Mouse (Mus musculus) forebrain, embryonic 14.5 days (tissue): ENCODE measurements around the gene Mterf2. TPM values are rescaled to one million over a fixed set of nuclear protein-coding genes. Genes with fewer than 3 reads are reported as not detected.
A peak's percentile ranks its signal among the peaks of the same experiment; 100 is the strongest.

Experiments used
- ATAC-seq: fragments of 200-750 bp; cut with Nextera tagmentation; 2 replicates; pipeline ENCODE4 v1.8.0; 2017; ENCODE audit warnings: mild to moderate bottlenecking, moderate library complexity
- DNase-seq: peaks from one replicate; pipeline ENCODE4 v3.0.0-alpha.2; 2015; ENCODE audit warnings: low spot score
- H3K27ac ChIP-seq: fragments of 300-500 bp; sonication (generic); 2 replicates; pipeline ENCODE4 v1.5.1; 2014; ENCODE audit warnings: low read depth, mild to moderate bottlenecking, control low read depth, low read length, moderate library complexity
- H3K27me3 ChIP-seq: fragments of 300-500 bp; sonication (generic); replicated peaks from 2 replicates; pipeline ENCODE4 v1.6.1; 2014; ENCODE audit warnings: low read length, control low read depth, mixed read lengths; ENCODE audit not compliant: control insufficient read depth, insufficient read depth
- H3K36me3 ChIP-seq: fragments of 300-500 bp; sonication (generic); 2 replicates; pipeline ENCODE4 v1.6.1; 2014; ENCODE audit warnings: low read length, control low read depth; ENCODE audit not compliant: control insufficient read depth, insufficient read depth
- H3K4me1 ChIP-seq: fragments of 300-500 bp; sonication (generic); 2 replicates; pipeline ENCODE4 v1.6.1; 2014; ENCODE audit warnings: antibody characterized with exemption, low read length, control low read depth; ENCODE audit not compliant: control insufficient read depth, insufficient read depth
- H3K4me2 ChIP-seq: fragments of 300-500 bp; sonication (generic); 2 replicates; pipeline ENCODE4 v1.6.1; 2014; ENCODE audit warnings: mild to moderate bottlenecking, control low read depth, low read length
- H3K4me3 ChIP-seq: fragments of 300-500 bp; sonication (generic); 2 replicates; pipeline ENCODE4 v1.5.1; 2014; ENCODE audit warnings: low read depth, low read length, control low read depth
- H3K9ac ChIP-seq: fragments of 300-500 bp; sonication (generic); 2 replicates; pipeline ENCODE4 v1.6.1; 2014; ENCODE audit warnings: mild to moderate bottlenecking, low read length, control low read depth, moderate library complexity
- H3K9me3 ChIP-seq: fragments of 300-500 bp; sonication (generic); replicated peaks from 2 replicates; pipeline ENCODE4 v1.6.1; 2016; ENCODE audit warnings: low read length, control low read depth, mixed read lengths; ENCODE audit not compliant: control insufficient read depth
- WGBS: fragments of 180-500 bp; shearing (Covaris S2); extraction: QIAGEN DNeasy Blood & Tissue Kit; methylation state at CpG from one replicate; pipeline ENCODE4 v1.1.7; 2014; 5-methylcytosine and 5-hydroxymethylcytosine counted together
- polyA plus RNA-seq: library from polyadenylated mRNA; unstranded; fragments of >200 nt; fragmentation: Nextera tagmentation; extraction: Ambion mirVana; gene quantifications from 2 replicates; pipeline ENCODE4 v1.2.1, GENCODE M21; 2014

Gene Mterf2
- 31.3 and 34.9 TPM in 2 replicates for polyA plus RNA-seq

DNA sequence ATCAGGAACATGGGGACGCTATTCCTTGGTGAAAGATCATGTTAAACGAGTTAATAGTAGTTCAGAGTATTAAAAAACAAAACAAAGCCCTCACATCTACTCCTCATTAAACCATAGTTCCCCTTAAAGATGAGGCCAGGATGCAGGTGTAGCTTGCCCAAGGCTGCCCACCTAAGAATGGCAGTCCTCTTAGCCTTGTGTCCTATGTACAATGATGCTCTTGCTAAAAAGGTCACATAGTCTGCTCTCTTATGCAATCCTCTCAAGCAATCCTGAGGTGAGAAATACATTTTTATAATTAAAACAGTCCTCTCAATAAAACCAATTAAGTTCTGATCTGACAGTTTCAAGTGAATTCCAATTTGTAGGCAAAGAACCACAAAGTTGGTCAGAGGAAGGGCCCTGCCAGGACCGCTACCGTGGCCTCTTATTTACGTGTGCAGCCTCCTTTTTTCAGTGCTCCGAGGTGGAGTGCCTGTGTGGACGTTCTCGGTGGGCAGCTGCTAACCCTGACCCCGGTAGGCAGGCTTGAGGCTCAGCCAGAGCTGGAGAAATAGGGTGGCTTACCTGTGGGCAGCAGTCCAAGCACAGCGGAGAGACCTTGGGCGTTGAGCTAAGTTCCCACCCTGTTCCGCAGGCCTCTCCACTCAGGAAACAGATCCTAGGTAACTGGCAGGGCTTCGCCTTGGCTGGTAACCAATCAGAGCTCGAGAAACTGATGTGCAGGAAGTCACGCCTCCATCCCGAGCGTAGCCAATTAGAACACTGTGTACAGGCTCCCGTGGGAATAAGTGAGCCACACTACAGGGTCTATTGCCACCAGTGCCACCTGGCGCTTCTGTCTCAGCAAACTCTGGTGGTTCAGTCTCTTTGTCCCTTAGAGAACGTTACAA lies at the start of gene Mterf2:
Gene Mterf2 (minus strand): TSS at position 633 of the 893 bp plus-strand sequence.
- no peaks in the 10 kb centered on the region for H3K9me3 ChIP-seq
- peaks cover 10% of the 10 kb centered on the region for H3K4me1 ChIP-seq
- H3K36me3 ChIP-seq, result peaks cover 16% of the 10 kb centered on the region; the same call in 1 of the 2 replicates
- peak within 1 kb of the TSS; percentile 72 for H3K4me2 ChIP-seq
- H3K27me3 ChIP-seq, result no peaks in the 10 kb centered on the region
- peak; percentile 100 for ATAC-seq
- H3K9ac ChIP-seq, result peak within 1 kb of the TSS; percentile 75
- peak within 1 kb of the TSS; percentile 58 for H3K4me3 ChIP-seq
- WGBS, result 7% methylated on average over 20 of the region's 20 CpGs
- H3K27ac ChIP-seq, result 0 out of 2 replicates have a peak within 1 kb of the TSS, but pooled peaks have one; percentile 14
- DNase-seq, result peak; percentile 100

DNA sequence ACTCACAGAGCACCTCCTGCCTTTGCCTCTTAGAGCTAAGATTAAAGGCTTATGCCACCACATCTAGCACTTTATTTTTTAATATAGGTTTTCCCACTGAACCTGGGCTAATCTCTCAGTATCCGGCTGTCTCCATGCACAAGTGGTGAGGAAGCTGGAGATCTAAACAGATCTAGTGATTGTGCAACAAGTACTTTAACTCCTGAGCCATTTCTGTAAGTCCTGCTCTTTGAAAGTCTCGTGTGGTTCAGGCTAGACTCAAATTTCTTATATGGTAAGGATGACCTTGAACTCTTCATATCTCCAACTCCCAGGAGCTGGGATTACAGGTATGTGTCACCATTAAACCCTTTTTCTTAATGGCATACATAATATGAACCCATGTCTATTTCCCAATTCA lies 48.8 kb upstream of the Mterf2 start:
- no peak for ATAC-seq
- no peaks in the 10 kb centered on the region for H3K27me3 ChIP-seq
- no peaks in the 10 kb centered on the region for H3K36me3 ChIP-seq
- H3K4me3 ChIP-seq, result no peak overlapping the region
- no peak overlapping the region for H3K27ac ChIP-seq
- H3K4me2 ChIP-seq, result no peak overlapping the region
- WGBS, result 76% methylated on average over 2 of the region's 2 CpGs
- no peaks in the 10 kb centered on the region for H3K9me3 ChIP-seq
- DNase-seq, result no peak
- no peaks in the 10 kb centered on the region for H3K4me1 ChIP-seq
- no peak overlapping the region for H3K9ac ChIP-seq

DNA sequence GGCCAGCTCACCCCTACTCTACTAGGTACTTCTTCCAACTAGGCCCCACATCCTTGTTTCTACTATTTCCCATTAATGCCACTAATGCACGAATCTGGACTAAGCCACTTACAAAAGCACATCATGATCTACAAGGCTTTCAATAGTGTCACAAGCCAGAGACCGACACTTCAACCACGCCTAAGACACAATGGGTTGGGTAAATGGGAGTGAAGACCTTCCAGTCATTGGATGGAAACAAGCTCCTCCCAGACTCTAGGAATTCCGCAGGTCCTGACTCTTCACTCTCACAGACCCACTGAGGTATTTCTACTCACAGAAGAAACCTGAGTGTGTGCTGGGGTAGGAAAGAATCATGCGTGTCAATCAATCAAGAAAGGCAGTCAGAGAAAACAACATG lies 37.5 kb upstream of the Mterf2 start:
- 82% methylated on average over 5 of the region's 5 CpGs for WGBS
- ATAC-seq (no peak), DNase-seq (no peak)
- Histone ChIP-seq H3K4me3 (no peak overlapping the region), H3K9me3 (no peaks in the 10 kb centered on the region), H3K27me3 (no peaks in the 10 kb centered on the region), H3K4me1 (no peaks in the 10 kb centered on the region), H3K27ac (no peak overlapping the region), H3K4me2 (no peak overlapping the region), H3K9ac (no peak overlapping the region), H3K36me3 (no peaks in the 10 kb centered on the region)

DNA sequence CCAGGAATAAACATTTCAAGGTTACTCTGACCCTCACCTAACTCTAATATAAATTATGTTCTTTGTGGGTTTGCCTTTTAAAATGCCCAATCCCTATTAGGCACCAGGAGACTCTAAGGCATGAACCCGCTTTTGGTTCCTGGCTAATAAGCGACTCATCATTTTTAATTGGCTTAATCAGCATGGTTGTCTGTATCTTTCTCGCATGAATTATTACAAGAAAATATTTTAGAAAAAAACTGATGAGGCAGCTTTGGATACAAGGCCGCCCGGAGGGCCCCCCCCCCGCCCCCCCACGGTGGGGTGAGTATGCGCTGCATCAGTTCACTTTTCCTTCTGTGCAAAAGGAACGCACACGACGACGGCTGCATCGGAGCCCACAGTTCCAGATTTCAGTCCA lies 37.0 kb upstream of the Mterf2 start:
- Histone ChIP-seq H3K4me3 (no peak overlapping the region), H3K27ac (no peak overlapping the region), H3K36me3 (no peaks in the 10 kb centered on the region), H3K9me3 (no peaks in the 10 kb centered on the region), H3K9ac (no peak overlapping the region), H3K27me3 (no peaks in the 10 kb centered on the region), H3K4me1 (no peaks in the 10 kb centered on the region), H3K4me2 (no peak overlapping the region)
- no peak for DNase-seq
- ATAC-seq, result no peak
- WGBS, result 86% methylated on average over 13 of the region's 13 CpGs

DNA sequence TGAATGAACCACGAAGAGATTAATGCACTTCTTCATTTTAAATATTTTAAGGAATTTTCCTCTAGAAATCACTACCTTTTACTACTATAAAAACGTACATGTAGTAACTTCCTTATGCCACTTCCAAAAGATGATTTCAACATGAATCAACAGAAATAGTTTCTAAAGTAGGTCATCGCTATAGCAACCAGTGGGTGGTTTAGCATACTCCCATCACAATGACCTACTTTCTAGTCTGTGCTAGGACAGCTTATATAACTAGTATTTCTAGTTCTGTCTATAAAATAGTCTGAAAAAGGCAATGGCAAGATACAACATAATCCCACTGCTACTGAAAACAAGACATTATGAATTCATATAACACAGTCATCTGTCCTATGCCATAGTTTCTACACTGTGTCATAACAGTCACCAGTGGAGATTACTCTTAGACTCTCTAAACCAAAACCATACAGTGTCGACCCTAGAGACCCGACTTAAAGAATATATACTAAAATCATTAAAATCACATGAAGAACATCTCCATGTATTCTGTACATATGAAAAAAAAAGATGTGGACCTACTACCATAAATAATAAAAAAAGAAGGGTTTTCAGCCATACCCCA lies 34.0 kb upstream of the Mterf2 start:
- H3K36me3 ChIP-seq, result no peaks in the 10 kb centered on the region
- ATAC-seq (no peak), DNase-seq (peak; percentile 47)
- no peak overlapping the region for H3K4me3 ChIP-seq
- no peaks in the 10 kb centered on the region for H3K4me1 ChIP-seq
- no peak overlapping the region for H3K4me2 ChIP-seq
- WGBS, result 81% methylated on average over 5 of the region's 5 CpGs
- no peaks in the 10 kb centered on the region for H3K9me3 ChIP-seq
- H3K27ac ChIP-seq, result no peak overlapping the region
- no peaks in the 10 kb centered on the region for H3K27me3 ChIP-seq
- no peak overlapping the region for H3K9ac ChIP-seq

DNA sequence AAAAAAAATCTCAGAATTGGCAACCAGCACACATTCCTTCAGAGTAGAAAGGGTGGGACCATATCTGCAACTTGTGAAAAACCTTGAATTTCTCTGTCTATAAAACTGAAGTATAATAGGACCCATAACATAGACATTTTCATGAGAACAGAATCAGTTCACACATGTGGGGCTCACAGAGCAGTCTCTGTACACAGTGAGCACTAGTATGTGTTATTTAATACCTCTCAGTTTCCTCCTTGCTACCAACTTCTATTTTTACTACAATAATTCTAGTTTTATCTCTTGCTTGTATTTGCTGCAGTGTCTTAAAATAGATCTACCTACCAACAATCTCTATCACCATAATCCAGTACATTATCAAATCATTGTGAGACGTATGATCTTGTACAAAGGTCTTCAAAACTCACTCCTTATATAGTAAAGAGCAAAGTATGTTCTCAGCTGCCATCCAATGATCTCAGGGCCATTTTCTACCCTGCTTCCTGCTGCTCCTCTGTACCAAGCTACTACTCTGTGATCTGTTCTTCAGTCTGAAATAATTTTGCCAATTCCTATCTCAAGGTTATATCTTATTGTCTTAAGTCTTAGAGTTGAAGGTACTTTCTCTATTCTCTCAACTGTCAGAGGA lies 32.3 kb upstream of the Mterf2 start:
- Histone ChIP-seq H3K9ac (no peak overlapping the region), H3K27ac (no peak overlapping the region), H3K4me2 (no peak overlapping the region), H3K27me3 (no peaks in the 10 kb centered on the region), H3K4me3 (no peak overlapping the region), H3K36me3 (no peaks in the 10 kb centered on the region), H3K9me3 (no peaks in the 10 kb centered on the region), H3K4me1 (no peaks in the 10 kb centered on the region)
- 95% methylated on average over 1 of the region's 1 CpGs for whole genome bisulfite sequencing
- DNase-seq (no peak), ATAC-seq (no peak)

DNA sequence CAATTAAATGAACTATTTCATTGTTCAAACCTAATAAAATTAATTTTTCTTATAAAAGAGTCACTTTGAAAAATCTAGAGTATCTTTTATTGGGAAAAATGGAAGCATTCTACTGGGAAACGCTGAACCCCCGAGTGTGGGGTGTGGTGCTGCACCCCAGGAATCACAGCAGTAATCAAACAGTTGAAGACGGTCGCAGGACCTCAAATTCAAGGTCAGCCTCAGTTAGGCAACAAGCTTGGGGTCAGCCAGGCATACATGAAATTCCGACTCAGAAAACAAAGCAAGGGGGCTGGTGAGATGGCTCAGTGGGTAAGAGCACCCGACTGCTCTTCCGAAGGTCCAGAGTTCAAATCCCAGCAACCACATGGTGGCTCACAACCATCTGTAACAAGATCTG lies 29.6 kb upstream of the Mterf2 start:
- WGBS, result 90% methylated on average over 7 of the region's 7 CpGs
- Histone ChIP-seq H3K4me3 (no peak overlapping the region), H3K27ac (no peak overlapping the region), H3K27me3 (no peaks in the 10 kb centered on the region), H3K9me3 (no peaks in the 10 kb centered on the region), H3K9ac (no peak overlapping the region), H3K36me3 (no peaks in the 10 kb centered on the region), H3K4me2 (no peak overlapping the region), H3K4me1 (no peaks in the 10 kb centered on the region)
- DNase-seq (no peak), ATAC-seq (no peak)

DNA sequence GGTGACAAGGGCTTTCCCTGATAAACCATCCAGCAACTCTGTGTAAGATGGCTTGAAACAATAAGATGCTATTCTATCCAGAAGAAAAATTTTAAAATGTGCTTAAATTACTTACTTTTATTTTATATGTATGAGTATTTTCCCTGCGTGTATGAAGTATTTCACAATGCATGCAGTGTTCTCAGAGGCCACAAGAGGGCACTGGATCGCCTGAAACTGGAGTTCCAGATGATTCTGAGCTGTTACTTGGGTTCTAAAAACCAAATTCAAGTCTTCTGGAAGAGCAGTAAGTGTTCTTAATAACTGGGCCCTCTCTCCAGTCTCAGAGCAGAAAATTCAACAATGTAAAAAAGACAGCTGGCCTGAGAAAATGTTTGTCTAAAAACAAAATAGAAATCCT lies 26.4 kb upstream of the Mterf2 start:
- Histone ChIP-seq H3K9ac (no peak overlapping the region), H3K4me1 (no peaks in the 10 kb centered on the region), H3K4me2 (no peak overlapping the region), H3K9me3 (no peaks in the 10 kb centered on the region), H3K36me3 (0 out of 2 replicates have a peak, but pooled peaks cover 3% of the 10 kb centered on the region), H3K27ac (no peak overlapping the region), H3K27me3 (no peaks in the 10 kb centered on the region), H3K4me3 (no peak overlapping the region)
- DNase-seq (peak; percentile 76), ATAC-seq (no peak)
- 10% methylated on average over 2 of the region's 2 CpGs for WGBS
